Mouse (Mus musculus) midbrain, embryonic 10.5 days (tissue): ENCODE data around the gene Kdm4c. TPM values are rescaled to one million over a fixed set of nuclear protein-coding genes. Genes with fewer than 3 reads are reported as not detected.
A peak's percentile ranks its signal among the peaks of the same experiment; 100 is the strongest.
"Not testable (repeated sequence)": the region's sequence is repeated elsewhere in the genome, so short reads cannot be mapped to it uniquely, and the experiment has no call there.

Experiments used
- DNase-seq: peaks from one replicate; pipeline ENCODE4 v3.0.0-alpha.2; 2017; ENCODE audit warnings: low spot score
- H3K27ac ChIP-seq: fragments of 300-500 bp; sonication (generic); replicated peaks from 2 replicates; pipeline ENCODE4 v1.5.1; 2016; ENCODE audit warnings: mild to moderate bottlenecking
- H3K27me3 ChIP-seq: fragments of 300-500 bp; sonication (generic); 2 replicates; pipeline ENCODE4 v1.6.1; 2016; ENCODE audit warnings: low read depth, mild to moderate bottlenecking; ENCODE audit not compliant: poor library complexity, severe bottlenecking
- H3K36me3 ChIP-seq: fragments of 300-500 bp; sonication (generic); 2 replicates; pipeline ENCODE4 v1.6.1; 2016; ENCODE audit warnings: mild to moderate bottlenecking, moderate library complexity
- H3K4me1 ChIP-seq: fragments of 300-500 bp; sonication (generic); 2 replicates; pipeline ENCODE4 v1.6.1; 2016
- H3K4me3 ChIP-seq: fragments of 300-500 bp; sonication (generic); 2 replicates; pipeline ENCODE4 v1.5.1; 2016; ENCODE audit warnings: mild to moderate bottlenecking, moderate library complexity
- H3K9me3 ChIP-seq: fragments of 300-500 bp; sonication (generic); replicated peaks from 2 replicates; pipeline ENCODE4 v1.6.1; 2016; ENCODE audit warnings: mild to moderate bottlenecking
- WGBS: fragments of 180-500 bp; shearing (Covaris S2); methylation state at CpG from one replicate; pipeline ENCODE4 v1.1.7; 2016; 5-methylcytosine and 5-hydroxymethylcytosine counted together
- polyA plus RNA-seq: library from polyadenylated mRNA; unstranded; fragments of >200 nt; fragmentation: Nextera tagmentation; extraction: Ambion mirVana; gene quantifications from 2 replicates; pipeline ENCODE4 v1.2.1, GENCODE M21; 2016

The Kdm4c gene
- 9.5 and 12.5 TPM in 2 replicates for polyA plus RNA-seq

GRCm38 (mm10) chr4:74242176-74242575 lies at the start of gene Kdm4c:
Gene Kdm4c (plus strand): TSS chr4:74242497.
- Histone ChIP-seq H3K4me1 (no peaks in the 10 kb centered on the region), H3K27ac (no peak within 1 kb of the TSS), H3K9me3 (no peaks in the 10 kb centered on the region), H3K27me3 (no peaks in the 10 kb centered on the region), H3K36me3 (no peaks in the 10 kb centered on the region), H3K4me3 (no peak within 1 kb of the TSS)
- no peak for DNase-seq
- WGBS: 83% methylated on average over 1 of the region's 1 CpGs

DNA sequence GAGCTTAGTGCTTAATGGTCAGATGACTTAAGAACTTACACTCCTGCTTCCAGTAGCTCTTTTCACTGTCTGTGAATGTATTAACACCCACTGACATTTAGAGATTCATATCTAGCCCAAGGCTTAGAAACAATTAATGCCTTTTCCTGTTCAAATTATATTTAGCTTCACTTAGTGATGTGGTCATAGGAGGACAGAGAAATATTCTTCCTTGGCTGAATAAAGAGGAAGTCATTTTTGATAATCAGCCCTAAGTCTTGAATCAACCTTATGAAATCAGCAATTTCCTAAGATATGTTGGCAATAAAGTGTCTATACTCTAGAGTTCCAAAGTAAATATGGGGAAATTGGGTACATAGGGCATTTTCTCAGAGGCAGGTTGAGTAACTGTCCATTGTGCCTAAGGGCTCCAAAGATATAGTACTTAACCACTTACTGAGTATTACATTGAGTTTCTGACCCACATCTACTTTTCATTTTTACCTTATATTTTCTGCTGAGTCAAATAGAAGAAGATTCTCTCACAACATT lies 41.0 kb upstream of the Kdm4c start:
- DNase-seq: no peak
- no peak overlapping the region for H3K4me3 ChIP-seq
- H3K4me1 ChIP-seq: no peaks in the 10 kb centered on the region
- H3K27ac ChIP-seq: no peak overlapping the region
- no peaks in the 10 kb centered on the region for H3K9me3 ChIP-seq
- H3K36me3 ChIP-seq: no peaks in the 10 kb centered on the region
- no peaks in the 10 kb centered on the region for H3K27me3 ChIP-seq

- not testable (repeated sequence) for DNase-seq, H3K9me3 ChIP-seq, H3K36me3 ChIP-seq, H3K4me1 ChIP-seq, H3K4me3 ChIP-seq, H3K27me3 ChIP-seq, H3K27ac ChIP-seq
- 88% methylated on average over 1 of the region's 1 CpGs for whole genome bisulfite sequencing
These were observed 20.5 kb upstream of the Kdm4c start for GRCm38 (mm10) chr4:74221780-74222179.

DNA sequence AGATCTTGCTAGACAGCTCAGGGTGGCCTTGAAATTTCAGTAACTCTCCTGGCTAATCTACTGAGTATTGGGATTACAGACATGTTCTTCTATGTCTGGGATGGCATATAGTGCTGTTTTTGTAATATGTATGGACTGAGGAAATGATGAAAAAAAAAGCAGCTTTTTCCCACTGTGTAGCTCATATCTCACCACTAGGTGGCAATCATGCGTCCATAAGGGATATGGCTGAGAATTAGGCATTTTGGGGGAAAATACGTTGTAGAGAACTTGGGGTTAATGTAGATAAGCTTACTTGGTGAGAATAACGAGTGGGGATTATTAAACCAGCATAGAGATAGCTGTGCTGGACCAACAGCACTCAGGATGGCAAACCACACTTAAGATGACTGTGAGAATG lies 19.9 kb upstream of the Kdm4c start:
- no peaks in the 10 kb centered on the region for H3K9me3 ChIP-seq
- no peaks in the 10 kb centered on the region for H3K27me3 ChIP-seq
- no peak overlapping the region for H3K27ac ChIP-seq
- H3K36me3 ChIP-seq: no peaks in the 10 kb centered on the region
- DNase-seq: no peak
- no peak overlapping the region for H3K4me3 ChIP-seq
- WGBS: 43% methylated on average over 3 of the region's 3 CpGs
- H3K4me1 ChIP-seq: no peaks in the 10 kb centered on the region

GRCm38 (mm10) chr4:74224210-74224609 lies 18.1 kb upstream of the Kdm4c start:
- H3K36me3 ChIP-seq: no peaks in the 10 kb centered on the region
- DNase-seq: no peak
- H3K27ac ChIP-seq: no peak overlapping the region
- H3K4me1 ChIP-seq: no peaks in the 10 kb centered on the region
- 84% methylated on average over 2 of the region's 2 CpGs for WGBS
- H3K4me3 ChIP-seq: no peak overlapping the region
- no peaks in the 10 kb centered on the region for H3K9me3 ChIP-seq
- no peaks in the 10 kb centered on the region for H3K27me3 ChIP-seq

DNA sequence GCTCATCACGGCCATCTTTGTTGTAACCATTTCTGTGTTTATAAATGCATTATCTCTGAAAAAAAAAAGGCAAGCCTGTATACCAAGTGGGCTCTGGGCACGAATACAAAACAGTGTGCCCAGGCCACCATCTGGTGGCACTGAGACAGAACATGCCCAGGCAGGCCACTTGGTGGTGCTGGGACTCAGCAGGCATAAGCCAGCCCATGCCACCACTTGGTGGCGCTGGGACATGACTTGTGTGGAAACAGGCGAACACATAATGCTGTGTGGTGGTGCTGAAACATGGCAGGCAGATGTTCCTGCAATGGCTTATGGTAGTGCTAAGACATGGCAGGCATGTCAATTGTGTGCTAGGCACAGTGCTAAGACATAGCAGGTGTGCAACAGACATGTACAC lies 11.3 kb upstream of the Kdm4c start:
- whole genome bisulfite sequencing: 78% methylated on average over 4 of the region's 4 CpGs
- no peak for DNase-seq
- H3K36me3 ChIP-seq: no peaks in the 10 kb centered on the region
- H3K27ac ChIP-seq: no peak overlapping the region
- no peaks in the 10 kb centered on the region for H3K9me3 ChIP-seq
- no peaks in the 10 kb centered on the region for H3K27me3 ChIP-seq
- no peaks in the 10 kb centered on the region for H3K4me1 ChIP-seq
- no peak overlapping the region for H3K4me3 ChIP-seq

DNA sequence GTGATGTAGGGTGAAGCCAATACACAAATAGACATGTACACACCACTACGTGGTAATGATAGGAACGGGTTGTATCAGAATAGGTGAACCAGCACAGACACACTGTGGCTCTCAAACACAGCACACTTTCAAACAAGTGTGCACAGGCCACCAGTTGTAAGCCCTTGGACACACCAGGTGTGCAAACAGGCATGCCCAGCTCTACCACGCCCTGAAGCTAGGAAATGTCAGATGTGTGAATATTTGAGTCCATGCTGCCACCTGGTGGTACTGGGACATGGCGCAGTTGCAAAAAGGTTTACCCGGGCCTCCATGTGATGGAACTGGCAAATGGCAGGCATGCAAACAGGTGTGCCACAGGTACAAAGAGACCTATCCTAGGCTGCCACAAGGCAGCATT lies 10.9 kb upstream of the Kdm4c start:
- H3K27me3 ChIP-seq: no peaks in the 10 kb centered on the region
- H3K4me3 ChIP-seq: no peak overlapping the region
- no peaks in the 10 kb centered on the region for H3K9me3 ChIP-seq
- H3K36me3 ChIP-seq: no peaks in the 10 kb centered on the region
- WGBS: 72% methylated on average over 5 of the region's 5 CpGs
- no peaks in the 10 kb centered on the region for H3K4me1 ChIP-seq
- H3K27ac ChIP-seq: no peak overlapping the region
- peak; percentile 31 for DNase-seq

- Histone ChIP-seq H3K27me3 (no peaks in the 10 kb centered on the region), H3K4me1 (no peaks in the 10 kb centered on the region), H3K4me3 (no peak overlapping the region), H3K36me3 (no peaks in the 10 kb centered on the region), H3K9me3 (no peaks in the 10 kb centered on the region), H3K27ac (no peak overlapping the region)
- 92% methylated on average over 3 of the region's 3 CpGs for WGBS
- DNase-seq: no peak
These were observed 8.8 kb upstream of the Kdm4c start for GRCm38 (mm10) chr4:74233534-74233933.

DNA sequence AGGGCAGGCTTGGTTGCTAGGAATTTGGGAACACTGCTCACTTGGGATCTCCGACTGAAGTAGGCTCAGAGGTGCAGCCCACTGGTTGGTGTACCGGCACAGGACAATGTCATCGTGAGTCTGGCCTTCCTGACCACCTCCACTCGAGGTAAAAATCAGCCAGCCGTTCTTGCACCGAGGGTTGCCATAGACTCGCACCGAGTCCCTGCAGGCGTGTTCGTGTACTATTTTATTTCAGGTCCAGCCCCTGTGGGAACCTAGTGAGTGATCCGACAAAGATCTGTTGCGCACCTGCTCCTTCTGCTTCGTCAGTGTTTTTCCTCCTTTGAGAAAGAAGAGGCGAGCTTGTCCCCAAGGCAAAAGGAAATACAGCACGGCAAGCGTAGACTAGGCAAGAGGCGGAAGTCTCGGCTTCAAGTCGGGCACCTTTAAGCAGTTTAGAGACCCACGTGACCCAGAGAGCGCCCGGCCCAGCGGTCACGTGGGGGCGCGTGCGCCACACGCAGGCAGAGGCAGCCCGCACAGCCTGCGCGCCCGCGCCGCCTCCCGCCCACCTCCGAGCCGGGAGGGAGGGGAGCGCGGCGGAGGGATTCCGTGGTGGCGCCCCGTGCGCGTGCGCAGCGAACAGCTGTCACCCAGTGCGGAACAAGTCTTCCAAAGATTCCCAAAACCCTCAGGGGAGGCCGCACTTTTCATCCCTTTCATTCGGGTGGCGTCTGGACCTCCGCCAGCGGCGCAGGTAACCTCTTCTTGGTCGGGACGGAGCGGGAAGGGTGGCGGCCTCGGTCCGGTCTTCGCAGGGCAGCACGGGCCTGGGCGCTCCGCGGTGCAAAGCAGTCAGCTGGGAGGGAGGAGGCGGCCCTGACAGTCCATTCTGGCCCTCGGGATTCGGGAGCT lies 9.3 kb downstream of the Kdm4c start:
- H3K27me3 ChIP-seq: no peaks in the 10 kb centered on the region
- H3K9me3 ChIP-seq: no peaks in the 10 kb centered on the region
- peak overlapping the region; percentile 78 for H3K4me3 ChIP-seq
- peaks cover 4% of the 10 kb centered on the region for H3K4me1 ChIP-seq
- H3K36me3 ChIP-seq: no peaks in the 10 kb centered on the region
- H3K27ac ChIP-seq: peak overlapping the region; percentile 87
- under 1% methylated on average over 67 of the region's 68 CpGs for WGBS
- DNase-seq: peak; percentile 95

DNA sequence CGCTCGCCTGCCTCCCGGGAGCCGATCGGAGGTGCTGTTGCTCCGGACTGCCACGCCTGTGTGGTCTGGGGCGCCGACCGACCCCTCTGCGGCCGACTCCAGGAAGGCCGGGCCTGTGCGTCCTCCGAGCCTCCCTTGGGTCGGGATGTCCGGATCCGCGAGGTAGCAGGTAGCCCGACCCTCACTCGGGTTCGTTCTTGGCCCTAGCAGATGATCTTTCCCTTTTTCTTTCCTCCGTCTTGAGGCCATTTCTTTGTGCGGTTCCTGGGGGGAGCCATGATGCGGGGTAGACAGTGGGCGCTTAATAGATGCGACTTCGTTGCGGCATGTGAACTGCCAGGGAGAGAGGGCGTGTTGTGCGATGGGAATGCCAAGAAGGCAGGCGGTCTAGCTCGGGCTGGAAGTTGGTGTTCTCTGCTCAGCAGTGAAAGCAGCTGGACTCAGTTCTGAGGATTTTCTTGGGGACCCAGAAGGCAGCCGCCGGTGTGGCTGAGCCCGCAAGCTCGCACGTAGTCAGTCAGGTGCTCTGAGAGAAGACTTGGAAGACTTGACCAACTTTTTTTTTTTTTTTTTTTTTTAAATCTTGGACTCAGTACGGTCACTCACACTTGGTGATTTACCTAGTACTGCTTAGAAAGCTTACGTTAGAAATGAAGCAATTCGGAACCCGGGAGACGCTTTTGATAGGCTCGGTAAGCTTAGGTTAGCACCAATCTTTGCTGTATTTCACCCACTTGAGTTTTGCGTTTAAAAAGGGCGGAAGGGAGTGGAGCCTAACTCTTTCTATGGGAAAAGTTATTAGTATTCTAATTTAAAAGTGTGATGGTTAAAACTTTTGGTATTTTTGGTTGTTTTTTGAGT lies 10.2 kb downstream of the Kdm4c start:
- no peak for DNase-seq
- H3K9me3 ChIP-seq: no peaks in the 10 kb centered on the region
- WGBS: 1% methylated on average over 46 of the region's 46 CpGs
- H3K4me3 ChIP-seq: peak overlapping the region; percentile 78
- H3K27ac ChIP-seq: peak overlapping the region; percentile 87
- no peaks in the 10 kb centered on the region for H3K36me3 ChIP-seq
- H3K4me1 ChIP-seq: peaks cover 4% of the 10 kb centered on the region
- no peaks in the 10 kb centered on the region for H3K27me3 ChIP-seq

- 21% methylated on average over 5 of the region's 5 CpGs for WGBS
- H3K4me3 ChIP-seq: no peak overlapping the region
These were observed 15.6 kb downstream of the Kdm4c start for GRCm38 (mm10) chr4:74257882-74258281.

DNA sequence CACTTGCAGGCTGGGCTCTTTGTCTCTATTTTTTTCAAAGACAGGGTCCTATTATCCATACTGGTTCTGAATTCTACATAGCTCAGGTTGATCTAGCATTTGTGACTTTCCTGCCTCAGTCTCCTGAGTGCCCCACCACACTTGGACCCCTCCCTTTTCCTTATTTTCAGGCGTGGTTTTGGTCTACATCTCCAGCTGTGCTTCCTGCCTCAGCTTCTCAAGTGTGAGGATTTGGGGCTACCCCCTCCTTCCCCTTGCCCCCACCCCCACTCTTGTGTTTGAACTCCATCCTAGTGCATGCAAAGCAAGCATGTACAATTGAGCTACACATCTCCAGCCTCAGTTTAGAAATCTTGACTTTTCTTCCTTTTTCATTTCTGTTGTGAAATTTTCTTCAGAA lies 16.2 kb downstream of the Kdm4c start:
- no peak for DNase-seq
- Histone ChIP-seq H3K4me3 (no peak overlapping the region), H3K4me1 (peaks cover 17% of the 10 kb centered on the region), H3K27me3 (no peaks in the 10 kb centered on the region), H3K9me3 (no peaks in the 10 kb centered on the region), H3K27ac (no peak overlapping the region), H3K36me3 (peaks cover 2% of the 10 kb centered on the region)
- WGBS: 40% methylated on average over 1 of the region's 1 CpGs

More at GRCm38 (mm10) chr4:74257882-74258281, 15.6 kb downstream of the Kdm4c start:
- no peaks in the 10 kb centered on the region for H3K36me3 ChIP-seq
- H3K4me1 ChIP-seq: peaks cover 20% of the 10 kb centered on the region
- H3K27me3 ChIP-seq: no peaks in the 10 kb centered on the region
- no peak overlapping the region for H3K27ac ChIP-seq
- no peak for DNase-seq
- no peaks in the 10 kb centered on the region for H3K9me3 ChIP-seq

GRCm38 (mm10) chr4:74259331-74259730 lies 17.0 kb downstream of the Kdm4c start:
- H3K36me3 ChIP-seq: peaks cover 10% of the 10 kb centered on the region
- no peak overlapping the region for H3K27ac ChIP-seq
- peaks cover 17% of the 10 kb centered on the region for H3K4me1 ChIP-seq
- no peak overlapping the region for H3K4me3 ChIP-seq
- no peaks in the 10 kb centered on the region for H3K27me3 ChIP-seq
- WGBS: 25% methylated on average over 3 of the region's 3 CpGs
- no peak for DNase-seq
- H3K9me3 ChIP-seq: no peaks in the 10 kb centered on the region
